Mouse (Mus musculus): ENCODE measurements around the gene 5730522E02Rik. TPM values are rescaled to one million over a fixed set of nuclear protein-coding genes. Genes with fewer than 3 reads are reported as not detected.

5730522E02Rik gene
- total RNA-seq, 1 experiment from 2014 or later: 0.46 TPM

- no peak for DNase-seq
Observed at GRCm38 (mm10) chr11:25674194-25674593, 536.4 kb downstream of the 5730522E02Rik start.

- no peak for DNase-seq
Observed at GRCm38 (mm10) chr11:25670018-25670417, 540.5 kb downstream of the 5730522E02Rik start.

GRCm38 (mm10) chr11:25664562-25665104, 545.9 kb downstream of the 5730522E02Rik start:
- no peak for DNase-seq

GRCm38 (mm10) chr11:25646282-25646681, 564.3 kb downstream of the 5730522E02Rik start:
- DNase-seq: no peak

GRCm38 (mm10) chr11:25644767-25645622, 565.6 kb downstream of the 5730522E02Rik start:
- DNase-seq: no peak

GRCm38 (mm10) chr11:25606886-25607285, 603.7 kb downstream of the 5730522E02Rik start:
- DNase-seq: no peak

- DNase-seq: no peak
Observed at GRCm38 (mm10) chr11:25600030-25600429, 610.5 kb downstream of the 5730522E02Rik start.

- no peak for DNase-seq
Observed at GRCm38 (mm10) chr11:25595303-25595702, 615.3 kb downstream of the 5730522E02Rik start.

GRCm38 (mm10) chr11:25594780-25595179, 615.8 kb downstream of the 5730522E02Rik start:
- no peak for DNase-seq

GRCm38 (mm10) chr11:25592268-25592667, 618.3 kb downstream of the 5730522E02Rik start:
- no peak for DNase-seq

GRCm38 (mm10) chr11:25590215-25590614, 620.3 kb downstream of the 5730522E02Rik start:
- DNase-seq: no peak

GRCm38 (mm10) chr11:25589509-25589908, 621.1 kb downstream of the 5730522E02Rik start:
- DNase-seq: no peak

GRCm38 (mm10) chr11:25574129-25574465, 636.5 kb downstream of the 5730522E02Rik start:
- no peak for DNase-seq

- no peak for DNase-seq
Observed at GRCm38 (mm10) chr11:25573408-25574128, 637.0 kb downstream of the 5730522E02Rik start.

- no peak for DNase-seq
Observed at GRCm38 (mm10) chr11:25571396-25571795, 639.2 kb downstream of the 5730522E02Rik start.

Small RNAs within 50 kb of the gene (microRNA-seq; reads per million reads assigned to microRNA genes)
- 0 reads per million in 2 experiments for gene Mir6372

Other genes starting within 250 kb of the 5730522E02Rik start
- gene Fancl, start 175.4 kb upstream of the 5730522E02Rik start, total RNA-seq (2021): 16.6 and 17.2 TPM in 2 replicates